Mouse (Mus musculus) right cerebral cortex, postnatal 25 days (tissue): Measurements from ENCODE around the gene Tmem259.
"Not testable (repeated sequence)": the region's sequence is repeated elsewhere in the genome, so short reads cannot be mapped to it uniquely, and the experiment has no call there.

Experiments
- DNase-seq: peaks from one replicate; pipeline ENCODE4 v3.0.0; 2022

Gene Tmem259

GRCm38 (mm10) chr10:79959847-79960601 is 24.1 kb downstream of the Tmem259 start, which contains the start of gene Wdr18:
TSS of gene Wdr18 (plus strand) at chr10:79960152.
- DNase-seq = peak; percentile 99

- DNase-seq = not testable (repeated sequence)
These were observed 24.7 kb downstream of the Tmem259 start for GRCm38 (mm10) chr10:79959412-79959811.

GRCm38 (mm10) chr10:79958140-79958816 is 25.9 kb downstream of the Tmem259 start:
- peak; percentile 61 for DNase-seq

- DNase-seq = no peak
These were observed 27.4 kb downstream of the Tmem259 start for GRCm38 (mm10) chr10:79956643-79957154.

GRCm38 (mm10) chr10:79955691-79956090 is 28.4 kb downstream of the Tmem259 start:
- DNase-seq = no peak

- no peak for DNase-seq
These were observed 30.2 kb downstream of the Tmem259 start for GRCm38 (mm10) chr10:79953946-79954345.

- no peak for DNase-seq
These were observed 33.5 kb downstream of the Tmem259 start for GRCm38 (mm10) chr10:79950661-79951060.

GRCm38 (mm10) chr10:79949873-79950272 is 34.3 kb downstream of the Tmem259 start:
- no peak for DNase-seq

GRCm38 (mm10) chr10:79947502-79947901 is 36.6 kb downstream of the Tmem259 start:
- DNase-seq = no peak

GRCm38 (mm10) chr10:79946752-79947322 is 37.3 kb downstream of the Tmem259 start:
- DNase-seq = no peak

GRCm38 (mm10) chr10:79945507-79946234 is 38.5 kb downstream of the Tmem259 start:
- no peak for DNase-seq

GRCm38 (mm10) chr10:79943471-79943901 is 40.6 kb downstream of the Tmem259 start:
- DNase-seq = no peak

- no peak for DNase-seq
These were observed 41.1 kb downstream of the Tmem259 start for GRCm38 (mm10) chr10:79942988-79943387.

GRCm38 (mm10) chr10:79940749-79941148 is 43.4 kb downstream of the Tmem259 start:
- DNase-seq = no peak

GRCm38 (mm10) chr10:79937775-79938526 is 46.2 kb downstream of the Tmem259 start:
- DNase-seq = no peak

GRCm38 (mm10) chr10:79936911-79937441 is 47.2 kb downstream of the Tmem259 start:
- DNase-seq = no peak

- no peak for DNase-seq
These were observed 47.7 kb downstream of the Tmem259 start for GRCm38 (mm10) chr10:79936284-79936910.

- no peak for DNase-seq
These were observed 49.1 kb downstream of the Tmem259 start for GRCm38 (mm10) chr10:79934794-79935569.

- peak; percentile 71 for DNase-seq
These were observed 49.8 kb downstream of the Tmem259 start for GRCm38 (mm10) chr10:79934272-79934721.

GRCm38 (mm10) chr10:79933861-79934260 is 50.3 kb downstream of the Tmem259 start:
- no peak for DNase-seq
